Mouse (Mus musculus): Measurements from ENCODE around the gene Gstm7. TPM values are rescaled to one million over a fixed set of nuclear protein-coding genes. Genes with fewer than 3 reads are reported as not detected.
"Not testable (repeated sequence)": the region's sequence is repeated elsewhere in the genome, so short reads cannot be mapped to it uniquely, and the experiment has no call there.

The Gstm7 gene
- polyA plus RNA-seq, 1 experiment from 2014 or later = 5.6 TPM

DNA sequence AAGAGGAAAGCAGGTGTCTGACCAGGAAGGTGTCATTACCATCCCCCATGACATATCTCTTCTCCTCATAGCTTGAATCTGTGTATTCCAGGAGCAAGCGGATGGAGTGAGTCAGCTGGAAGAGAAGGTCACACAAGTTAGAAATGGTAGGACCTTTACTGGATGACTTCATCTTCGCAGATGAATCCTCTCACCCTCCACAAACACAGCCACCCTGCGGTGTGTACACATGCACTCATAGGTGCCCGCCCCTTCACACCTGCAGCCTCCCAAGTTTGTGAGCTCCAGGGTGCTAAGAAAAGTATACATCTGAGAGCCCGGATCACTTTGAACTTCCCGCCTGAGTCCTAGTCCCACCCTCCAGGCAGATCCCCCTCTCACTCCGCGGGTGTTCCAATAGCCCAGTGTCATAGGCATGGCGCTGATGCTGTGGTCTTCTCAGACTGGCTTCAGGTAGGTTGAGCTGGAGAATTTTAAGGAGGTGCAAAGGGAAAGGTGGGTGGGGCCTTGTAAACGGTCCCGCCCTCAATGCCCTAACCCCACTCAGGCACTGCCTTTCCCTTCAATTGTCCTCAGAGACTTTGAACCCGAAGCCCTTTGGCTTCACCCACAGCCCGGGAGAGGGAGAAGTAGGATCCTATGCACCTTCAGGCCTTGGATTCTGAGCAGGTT, 37.2 kb upstream of the Gstm7 start, which contains the start of gene Gstm3:
Gene Gstm3, minus strand, starts transcription at position 560 of the 672 bp plus-strand sequence.
- no peak within 1 kb of the TSS for H3K4me2 ChIP-seq (replicated peaks; ENCODE audit: low read depth, low read length)
- no peaks in the 10 kb centered on the region for H3K9me3 ChIP-seq (ENCODE audit: low read length)
- ATAC-seq = no peak
- no peak within 1 kb of the TSS for H3K9ac ChIP-seq (replicated peaks; ENCODE audit: low read depth)
- H3K4me1 ChIP-seq (ENCODE audit: insufficient read depth, low read depth, low read length) = no peaks in the 10 kb centered on the region
- H3K4me3 ChIP-seq (ENCODE audit: low read depth, low read length) = no peak within 1 kb of the TSS
- H3K36me3 ChIP-seq (ENCODE audit: insufficient read depth, low read length) = no peaks in the 10 kb centered on the region
- no peak within 1 kb of the TSS for H3K27ac ChIP-seq (ENCODE audit: low read length)
- 41% methylated on average over 13 of the region's 13 CpGs for WGBS
- TF ChIP-seq EP300 (IDR thresholded peaks at IDR 0.05) (no peak), CTCF (IDR thresholded peaks at IDR 0.05) (no peak)
- no peak for DNase-seq (ENCODE audit: low spot score)
- H3K27me3 ChIP-seq (replicated peaks; ENCODE audit: insufficient read depth, low read length) = no peaks in the 10 kb centered on the region

DNA sequence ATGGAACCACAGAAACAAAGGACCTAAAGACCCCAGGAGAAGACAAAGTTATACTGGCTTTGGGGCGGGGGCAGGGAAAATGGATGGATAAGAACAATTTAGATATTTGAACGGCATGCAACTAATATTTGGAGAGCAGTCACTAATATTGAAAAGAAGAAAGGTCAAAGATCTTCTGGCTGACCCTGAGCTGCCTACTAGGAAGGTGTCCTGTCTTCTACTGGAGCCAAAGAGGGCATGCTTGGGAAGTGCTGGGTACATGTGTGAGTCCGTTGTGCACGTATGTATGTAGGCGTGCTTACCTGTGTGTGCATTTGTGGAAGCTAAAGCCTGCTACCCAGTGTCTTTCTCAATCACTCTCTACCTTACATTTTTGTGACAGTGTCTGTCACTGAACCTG, 35.0 kb upstream of the Gstm7 start:
- Histone ChIP-seq H3K4me3 (ENCODE audit: low read depth, low read length) (no peak overlapping the region), H3K4me1 (ENCODE audit: insufficient read depth, low read depth, low read length) (no peaks in the 10 kb centered on the region), H3K4me2 (replicated peaks; ENCODE audit: low read depth, low read length) (no peak overlapping the region), H3K27ac (ENCODE audit: low read length) (no peak overlapping the region), H3K9ac (replicated peaks; ENCODE audit: low read depth) (no peak overlapping the region), H3K27me3 (replicated peaks; ENCODE audit: insufficient read depth, low read length) (no peaks in the 10 kb centered on the region), H3K36me3 (ENCODE audit: insufficient read depth, low read length) (no peaks in the 10 kb centered on the region), H3K9me3 (ENCODE audit: low read length) (no peaks in the 10 kb centered on the region)
- DNase-seq (ENCODE audit: low spot score) (no peak), ATAC-seq (no peak)
- 96% methylated on average over 5 of the region's 5 CpGs for WGBS
- TF ChIP-seq EP300 (IDR thresholded peaks at IDR 0.05) (no peak), CTCF (IDR thresholded peaks at IDR 0.05) (no peak)

DNA sequence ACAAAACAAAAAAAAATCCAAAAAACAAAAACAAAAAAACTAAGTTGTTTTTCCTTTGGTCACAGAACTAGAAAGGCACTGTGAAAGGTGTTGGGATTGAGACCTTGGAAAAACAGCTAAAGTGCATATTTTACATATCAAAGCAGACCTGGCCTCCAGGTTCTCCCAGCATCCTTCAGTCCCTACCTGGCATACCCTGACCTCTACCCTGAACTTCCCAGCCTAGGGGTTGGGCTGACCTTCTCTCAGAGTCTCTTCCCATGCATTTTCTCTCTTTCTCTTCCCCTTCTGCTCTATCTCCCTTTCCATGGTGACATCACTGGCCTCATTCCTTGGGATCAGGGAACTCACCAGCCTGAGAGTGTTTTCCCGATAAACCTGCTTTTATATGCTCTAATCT, 34.0 kb upstream of the Gstm7 start:
- DNase-seq (ENCODE audit: low spot score) (no peak), ATAC-seq (no peak)
- Histone ChIP-seq H3K9ac (replicated peaks; ENCODE audit: low read depth) (no peak overlapping the region), H3K9me3 (ENCODE audit: low read length) (no peaks in the 10 kb centered on the region), H3K4me2 (replicated peaks; ENCODE audit: low read depth, low read length) (no peak overlapping the region), H3K4me1 (ENCODE audit: insufficient read depth, low read depth, low read length) (no peaks in the 10 kb centered on the region), H3K27ac (ENCODE audit: low read length) (no peak overlapping the region), H3K4me3 (ENCODE audit: low read depth, low read length) (no peak overlapping the region), H3K27me3 (replicated peaks; ENCODE audit: insufficient read depth, low read length) (no peaks in the 10 kb centered on the region), H3K36me3 (ENCODE audit: insufficient read depth, low read length) (no peaks in the 10 kb centered on the region)
- no peak for TF ChIP-seq CTCF (IDR thresholded peaks at IDR 0.05)
- TF ChIP-seq EP300 (IDR thresholded peaks at IDR 0.05) = no peak
- whole genome bisulfite sequencing = 65% methylated on average over 1 of the region's 1 CpGs

DNA sequence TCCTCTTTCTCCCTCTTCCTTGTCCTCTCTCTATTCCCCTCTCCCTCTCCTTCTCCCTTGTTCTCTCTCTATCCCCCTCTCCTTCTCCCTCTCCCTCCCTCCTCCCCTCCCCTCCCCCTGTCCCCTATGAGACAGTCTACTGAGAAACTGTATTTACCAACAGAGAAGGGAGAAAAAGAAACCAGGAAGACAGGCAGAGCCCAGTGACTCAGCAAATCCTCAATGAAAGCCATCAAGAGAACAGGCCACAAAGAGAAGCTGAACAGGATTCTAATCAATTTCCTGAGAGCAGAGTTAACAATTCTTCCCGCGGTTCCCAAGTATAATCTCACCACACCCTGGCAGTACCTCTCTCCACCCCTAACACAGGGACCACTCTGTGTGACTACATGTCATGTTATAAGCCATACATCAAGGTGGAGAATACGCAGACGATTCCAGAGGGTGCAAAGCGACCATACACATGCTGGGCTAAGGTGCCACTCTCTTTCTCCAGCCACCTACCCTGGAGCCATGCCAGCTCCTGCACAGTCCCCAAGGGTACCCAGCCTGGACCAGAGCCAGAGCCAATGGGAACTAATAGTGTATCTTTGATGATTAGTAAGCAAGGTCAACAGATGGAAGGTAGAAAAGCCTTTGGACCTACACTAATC, 33.2 kb upstream of the Gstm7 start:
- H3K4me3 ChIP-seq (ENCODE audit: low read depth, low read length) = no peak overlapping the region
- no peak for ATAC-seq
- H3K4me2 ChIP-seq (replicated peaks; ENCODE audit: low read depth, low read length) = no peak overlapping the region
- no peaks in the 10 kb centered on the region for H3K9me3 ChIP-seq (ENCODE audit: low read length)
- no peaks in the 10 kb centered on the region for H3K4me1 ChIP-seq (ENCODE audit: insufficient read depth, low read depth, low read length)
- no peaks in the 10 kb centered on the region for H3K36me3 ChIP-seq (ENCODE audit: insufficient read depth, low read length)
- TF ChIP-seq CTCF (IDR thresholded peaks at IDR 0.05) (no peak), EP300 (IDR thresholded peaks at IDR 0.05) (no peak)
- no peak overlapping the region for H3K27ac ChIP-seq (ENCODE audit: low read length)
- whole genome bisulfite sequencing = 45% methylated on average over 5 of the region's 5 CpGs
- no peak overlapping the region for H3K9ac ChIP-seq (replicated peaks; ENCODE audit: low read depth)
- DNase-seq (ENCODE audit: low spot score) = no peak
- H3K27me3 ChIP-seq (replicated peaks; ENCODE audit: insufficient read depth, low read length) = no peaks in the 10 kb centered on the region

DNA sequence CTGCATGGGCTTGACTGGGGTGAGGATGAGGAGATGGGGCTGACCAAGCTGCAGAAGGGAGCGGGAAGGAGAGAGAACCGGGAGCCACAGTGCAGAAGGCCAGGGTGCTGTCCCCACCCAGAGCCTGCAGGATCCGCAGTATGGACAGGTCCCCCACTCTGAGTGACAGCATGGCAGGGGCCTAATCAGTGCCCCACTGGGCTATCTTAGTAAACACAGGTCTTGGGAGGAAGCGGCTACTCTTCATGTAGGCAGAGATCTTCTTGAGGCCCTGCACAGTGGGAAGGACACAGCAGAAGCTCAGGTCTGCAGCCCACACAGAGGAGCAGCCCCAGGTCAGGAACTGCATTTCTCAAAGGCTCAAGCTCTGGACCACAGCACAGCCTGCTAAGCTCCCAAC, 32.4 kb upstream of the Gstm7 start:
- no peaks in the 10 kb centered on the region for H3K4me1 ChIP-seq (ENCODE audit: insufficient read depth, low read depth, low read length)
- DNase-seq (ENCODE audit: low spot score) (no peak), ATAC-seq (no peak)
- no peaks in the 10 kb centered on the region for H3K9me3 ChIP-seq (ENCODE audit: low read length)
- no peak for TF ChIP-seq CTCF (IDR thresholded peaks at IDR 0.05)
- no peak for TF ChIP-seq EP300 (IDR thresholded peaks at IDR 0.05)
- H3K9ac ChIP-seq (replicated peaks; ENCODE audit: low read depth) = no peak overlapping the region
- no peaks in the 10 kb centered on the region for H3K27me3 ChIP-seq (replicated peaks; ENCODE audit: insufficient read depth, low read length)
- H3K27ac ChIP-seq (ENCODE audit: low read length) = no peak overlapping the region
- H3K36me3 ChIP-seq (ENCODE audit: insufficient read depth, low read length) = no peaks in the 10 kb centered on the region
- H3K4me2 ChIP-seq (replicated peaks; ENCODE audit: low read depth, low read length) = no peak overlapping the region
- WGBS = 84% methylated on average over 4 of the region's 4 CpGs
- no peak overlapping the region for H3K4me3 ChIP-seq (ENCODE audit: low read depth, low read length)

DNA sequence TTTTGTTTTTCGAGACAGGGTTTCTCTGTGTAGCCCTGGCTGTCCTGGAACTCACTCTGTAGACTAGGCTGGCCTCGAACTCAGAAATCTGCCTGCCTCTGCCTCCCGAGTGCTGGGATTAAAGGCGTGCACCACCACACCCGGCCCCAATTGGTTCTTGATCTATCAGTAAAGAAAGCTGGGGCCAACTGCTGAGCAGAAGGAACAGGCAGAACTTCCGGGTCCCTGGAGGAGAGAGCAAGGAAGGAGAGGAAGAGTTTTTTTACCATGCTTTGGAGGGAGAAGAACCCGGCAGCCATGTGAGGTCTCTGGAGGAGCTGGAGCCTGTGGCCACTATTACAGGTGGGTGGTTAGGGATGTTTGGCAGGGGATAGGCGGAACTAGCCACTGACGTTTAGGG, 23.6 kb upstream of the Gstm7 start:
- H3K27me3 ChIP-seq (replicated peaks; ENCODE audit: insufficient read depth, low read length); H3K9ac ChIP-seq (replicated peaks; ENCODE audit: low read depth); DNase-seq (ENCODE audit: low spot score); H3K9me3 ChIP-seq (ENCODE audit: low read length); H3K4me1 ChIP-seq (ENCODE audit: insufficient read depth, low read depth, low read length); H3K4me2 ChIP-seq (replicated peaks; ENCODE audit: low read depth, low read length); ATAC-seq; H3K36me3 ChIP-seq (ENCODE audit: insufficient read depth, low read length); H3K27ac ChIP-seq (ENCODE audit: low read length); H3K4me3 ChIP-seq (ENCODE audit: low read depth, low read length): not testable (repeated sequence)
- 85% methylated on average over 9 of the region's 9 CpGs for WGBS

All from lung, postnatal 0 days (tissue).